Mouse (Mus musculus) MEL (cell line): ENCODE data around the gene Abcg2. TPM values are rescaled to one million over a fixed set of nuclear protein-coding genes. Genes with fewer than 3 reads are reported as not detected.

Experiments
- DNase-seq: peaks from one replicate; pipeline ENCODE4 v3.0.0; 2011; ENCODE audit warnings: low read depth, low spot score
- H3K27ac ChIP-seq: 2 replicates; pipeline ENCODE4 v1.5.1; 2012; ENCODE audit warnings: low read depth, mild to moderate bottlenecking, control low read depth, low read length, moderate library complexity; ENCODE audit not compliant: control insufficient read depth
- H3K27me3 ChIP-seq, 2 experiments: fragments of 150-350 bp in 1 of 2; sonication (generic) in 1 of 2; 2 replicates each; pipeline ENCODE4 v1.6.1; 2012; ENCODE audit warnings: low read length in 2 of 2, mild to moderate bottlenecking in 2 of 2, improper control_type of control experiment in 1 of 2, moderate library complexity in 1 of 2; ENCODE audit not compliant: insufficient read depth in 2 of 2, control insufficient read depth in 1 of 2
- H3K36me3 ChIP-seq, 2 experiments: 2 replicates each; pipeline ENCODE4 v1.6.1; 2012 to 2014; ENCODE audit warnings: low read length in 2 of 2, improper control_type of control experiment in 1 of 2, inconsistent platforms in 1 of 2, mild to moderate bottlenecking in 1 of 2; ENCODE audit not compliant: insufficient read depth in 2 of 2, control insufficient read depth in 1 of 2
- H3K4me1 ChIP-seq, 2 experiments: fragments of 150-350 bp in 1 of 2; sonication (generic) in 1 of 2; 2 replicates each; pipeline ENCODE4 v1.6.1; 2012; ENCODE audit warnings: low read length in 2 of 2, improper control_type of control experiment in 1 of 2, mild to moderate bottlenecking in 1 of 2; ENCODE audit not compliant: insufficient read depth in 2 of 2, control insufficient read depth in 1 of 2
- H3K4me3 ChIP-seq, 2 experiments: fragments of 150-350 bp in 1 of 2; sonication (generic) in 1 of 2; 2 replicates each; pipeline ENCODE4 v1.5.1; 2012; ENCODE audit warnings: low read depth in 2 of 2, low read length in 2 of 2, mild to moderate bottlenecking in 2 of 2, moderate library complexity in 2 of 2, control low read depth in 1 of 2, improper control_type of control experiment in 1 of 2; ENCODE audit not compliant: control insufficient read depth in 1 of 2, insufficient read depth in 1 of 2
- H3K79me2 ChIP-seq: 2 replicates; pipeline ENCODE4 v1.6.1; 2012; ENCODE audit warnings: mild to moderate bottlenecking, low read length, moderate library complexity; ENCODE audit not compliant: control insufficient read depth, poor library complexity, insufficient read depth
- H3K9ac ChIP-seq: 2 replicates; pipeline ENCODE4 v1.6.1; 2012; ENCODE audit warnings: low read depth, mild to moderate bottlenecking, control low read depth, low read length, moderate library complexity; ENCODE audit not compliant: control insufficient read depth, poor library complexity, severe bottlenecking
- H3K9me3 ChIP-seq: fragments of 150-350 bp; sonication (generic); replicated peaks from 2 replicates; pipeline ENCODE4 v1.6.1; 2012; ENCODE audit warnings: mild to moderate bottlenecking, low read length, improper control_type of control experiment, moderate library complexity; ENCODE audit not compliant: insufficient read depth
- BHLHE40 ChIP-seq: IDR thresholded peaks from 2 replicates; pipeline ENCODE4 v1.6.1; 2012; ENCODE audit warnings: low read depth, mild to moderate bottlenecking, inconsistent platforms, low read length, improper control_type of control experiment, borderline replicate concordance
- CHD2 ChIP-seq: IDR thresholded peaks from 2 replicates; pipeline ENCODE4 v1.6.1; 2011; ENCODE audit warnings: low read length, improper control_type of control experiment
- CTCF ChIP-seq, 3 experiments: IDR thresholded peaks in 2 of 3; conservative IDR thresholded peaks in 1 of 3; 2 replicates each; pipeline ENCODE4 v1.5.1; 2011 to 2012; ENCODE audit warnings: low read length in 3 of 3, low read depth in 2 of 3, mild to moderate bottlenecking in 2 of 3, improper control_type of control experiment in 1 of 3, inconsistent platforms in 1 of 3, mixed read lengths in 1 of 3, moderate library complexity in 1 of 3; ENCODE audit not compliant: control insufficient read depth in 1 of 3, insufficient read depth in 1 of 3, poor library complexity in 1 of 3, severe bottlenecking in 1 of 3
- EP300 ChIP-seq, 2 experiments: IDR thresholded peaks; 2 replicates each; pipeline ENCODE4 v1.6.1; 2011; ENCODE audit warnings: improper control_type of control experiment in 2 of 2, low read length in 2 of 2, low read depth in 1 of 2, mild to moderate bottlenecking in 1 of 2
- JUND ChIP-seq: IDR thresholded peaks from 2 replicates; pipeline ENCODE4 v1.6.1; 2011; ENCODE audit warnings: low read depth, mild to moderate bottlenecking, improper control_type of control experiment, low read length
- MAFK ChIP-seq: IDR thresholded peaks from 2 replicates; pipeline ENCODE4 v1.6.1; 2011; ENCODE audit warnings: low read depth, mild to moderate bottlenecking, low read length, improper control_type of control experiment, borderline replicate concordance
- MAX ChIP-seq: IDR thresholded peaks from 2 replicates; pipeline ENCODE4 v1.6.1; 2011; ENCODE audit warnings: low read length, improper control_type of control experiment
- MXI1 ChIP-seq: IDR thresholded peaks from 2 replicates; pipeline ENCODE4 v1.6.1; 2011; ENCODE audit warnings: mild to moderate bottlenecking, low read depth, low read length, improper control_type of control experiment
- MYB ChIP-seq: IDR thresholded peaks from 2 replicates; pipeline ENCODE4 v1.6.1; 2011; ENCODE audit warnings: mild to moderate bottlenecking, low read depth, low read length, improper control_type of control experiment
- NELFE ChIP-seq: IDR thresholded peaks from 2 replicates; pipeline ENCODE4 v1.6.1; 2011; ENCODE audit warnings: low read depth, low read length, improper control_type of control experiment
- NRF1 ChIP-seq: IDR thresholded peaks from 2 replicates; pipeline ENCODE4 v1.6.1; 2014; ENCODE audit warnings: low read depth, mild to moderate bottlenecking, inconsistent platforms, low read length, improper control_type of control experiment, moderate library complexity; ENCODE audit not compliant: poor library complexity, insufficient read depth, severe bottlenecking
- POLR2A ChIP-seq, 2 experiments: IDR thresholded peaks; 2 replicates each; pipeline ENCODE4 v1.6.1; 2011 to 2012; ENCODE audit warnings: low read length in 2 of 2, mild to moderate bottlenecking in 2 of 2, control low read depth in 1 of 2, improper control_type of control experiment in 1 of 2, low read depth in 1 of 2, moderate library complexity in 1 of 2; ENCODE audit not compliant: control insufficient read depth in 1 of 2, insufficient read depth in 1 of 2, poor library complexity in 1 of 2
- POLR2AphosphoS2 ChIP-seq: IDR thresholded peaks from 2 replicates; pipeline ENCODE4 v1.6.1; 2011; ENCODE audit warnings: low read length, improper control_type of control experiment
- RAD21 ChIP-seq: IDR thresholded peaks from 2 replicates; pipeline ENCODE4 v1.6.1; 2011; ENCODE audit warnings: mild to moderate bottlenecking, low read depth, low read length, improper control_type of control experiment
- RCOR1 ChIP-seq: IDR thresholded peaks from 2 replicates; pipeline ENCODE4 v1.6.1; 2012; ENCODE audit warnings: low read depth, mild to moderate bottlenecking, inconsistent platforms, low read length, improper control_type of control experiment
- SMC3 ChIP-seq: IDR thresholded peaks from 2 replicates; pipeline ENCODE4 v1.6.1; 2011; ENCODE audit warnings: low read depth, low read length, improper control_type of control experiment
- TAL1 ChIP-seq: IDR thresholded peaks from 2 replicates; pipeline ENCODE4 v1.6.1; 2012; ENCODE audit warnings: mild to moderate bottlenecking, inconsistent platforms, low read length, moderate library complexity, mixed read lengths
- TBP ChIP-seq: IDR thresholded peaks from 2 replicates; pipeline ENCODE4 v1.8.0; 2011; ENCODE audit warnings: low read depth, low read length, improper control_type of control experiment
- UBTF ChIP-seq: IDR thresholded peaks from 2 replicates; pipeline ENCODE4 v1.6.1; 2012; ENCODE audit warnings: low read depth, mild to moderate bottlenecking, inconsistent platforms, low read length, improper control_type of control experiment, moderate library complexity, borderline replicate concordance; ENCODE audit not compliant: insufficient read depth
- USF1 ChIP-seq: IDR thresholded peaks from 2 replicates; pipeline ENCODE4 v1.6.1; 2014; ENCODE audit warnings: low read depth, mild to moderate bottlenecking, inconsistent platforms, low read length, improper control_type of control experiment, moderate library complexity
- USF2 ChIP-seq, 2 experiments: IDR thresholded peaks; 2 replicates each; pipeline ENCODE4 v1.6.1; 2011 to 2012; ENCODE audit warnings: improper control_type of control experiment in 2 of 2, low read length in 2 of 2, borderline replicate concordance in 1 of 2, inconsistent platforms in 1 of 2, low read depth in 1 of 2, mild to moderate bottlenecking in 1 of 2; ENCODE audit not compliant: insufficient read depth in 1 of 2
- ZMIZ1 ChIP-seq: IDR thresholded peaks from 2 replicates; pipeline ENCODE4 v1.6.1; 2012; ENCODE audit warnings: low read depth, mild to moderate bottlenecking, inconsistent platforms, low read length, improper control_type of control experiment, moderate library complexity
- polyA plus RNA-seq, 2 experiments: library from polyadenylated mRNA; stranded (reverse) in 1 of 2; unstranded in 1 of 2; fragments of >175 nt in 1 of 2; fragments of >200 nt in 1 of 2; gene quantifications; 2 replicates each; pipeline versions ENCODE4 v1.2.1 to v1.2.4; 2012; ENCODE audit warnings: low replicate concordance in 2 of 2, low read depth in 1 of 2; ENCODE audit not compliant: insufficient read length in 2 of 2, insufficient read depth in 1 of 2, missing spikeins in 1 of 2
- total RNA-seq: library from RNA; depleted of rRNA; stranded (reverse); fragments of 300-350 nt; gene quantifications from 2 replicates; pipeline ENCODE4 v1.2.3, GENCODE M21; 2012

Abcg2 gene
- total and polyA plus RNA-seq, 3 experiments, result 14.4 to 20.9 TPM; not detected in 1

DNA sequence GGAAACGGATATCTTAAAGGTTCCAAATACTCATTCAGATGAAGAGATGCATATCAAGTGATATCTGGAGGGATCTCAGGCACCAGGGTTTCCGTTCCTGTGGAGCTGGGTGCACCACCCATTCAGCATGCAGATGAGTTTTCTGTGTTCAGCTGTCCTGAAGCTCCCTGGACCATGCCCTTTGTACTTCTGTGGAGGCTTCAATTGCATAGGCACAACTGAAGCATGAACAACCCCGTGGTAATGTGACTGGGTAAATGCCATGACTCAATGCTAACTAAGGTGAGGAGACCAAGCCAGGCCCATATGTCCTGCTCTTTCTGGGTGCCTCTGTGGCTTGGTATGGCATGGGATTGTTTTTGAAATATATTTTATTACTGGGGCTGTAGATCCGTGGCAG is 49.4 kb downstream of the Abcg2 start:
- TF ChIP-seq RAD21, result no peak
- TF ChIP-seq ZMIZ1, result no peak
- TF ChIP-seq NELFE, result no peak
- no peak for TF ChIP-seq CTCF (IDR thresholded peaks at IDR 0.05 in 2 of 3, conservative IDR thresholded peaks at IDR 0.05 in 1 of 3; ENCODE audit: control insufficient read depth in 1 of 3, insufficient read depth in 1 of 3, low read depth in 2 of 3, low read length in 3 of 3, poor library complexity in 1 of 3, severe bottlenecking in 1 of 3)
- TF ChIP-seq POLR2AphosphoS2, result no peak
- no peak for TF ChIP-seq MXI1
- DNase-seq, result no peak
- no peak overlapping the region for H3K9ac ChIP-seq
- H3K9me3 ChIP-seq, result no peaks in the 10 kb centered on the region
- H3K4me3 ChIP-seq, result no peak overlapping the region
- H3K4me1 ChIP-seq, result no peaks in the 10 kb centered on the region
- no peaks in the 10 kb centered on the region for H3K79me2 ChIP-seq
- H3K36me3 ChIP-seq, result no peaks in the 10 kb centered on the region
- H3K27ac ChIP-seq, result no peak overlapping the region
- H3K27me3 ChIP-seq, result no peaks in the 10 kb centered on the region

GRCm38 (mm10) chr6:58638566-58638965 is 54.2 kb downstream of the Abcg2 start:
- TF ChIP-seq CHD2 (no peak), POLR2AphosphoS2 (no peak), SMC3 (no peak), TAL1 (no peak), ZMIZ1 (no peak), MAFK (no peak), NRF1 (no peak), RAD21 (no peak), JUND (no peak), MYB (no peak), USF1 (no peak)
- H3K79me2 ChIP-seq, result no peaks in the 10 kb centered on the region
- H3K9ac ChIP-seq, result no peak overlapping the region
- peaks cover 0 to 18% of the 10 kb centered on the region in 2 experiments; a peak in 2 of 4 replicates for H3K36me3 ChIP-seq
- H3K4me3 ChIP-seq, result no peak overlapping the region
- no peak overlapping the region for H3K27ac ChIP-seq
- H3K4me1 ChIP-seq, result peaks cover 5 to 10% of the 10 kb centered on the region in 2 experiments; a peak in 3 of 4 replicates
- H3K27me3 ChIP-seq, result no peaks in the 10 kb centered on the region; a peak in 1 of 4 replicates
- no peaks in the 10 kb centered on the region for H3K9me3 ChIP-seq
- DNase-seq, result no peak

DNA sequence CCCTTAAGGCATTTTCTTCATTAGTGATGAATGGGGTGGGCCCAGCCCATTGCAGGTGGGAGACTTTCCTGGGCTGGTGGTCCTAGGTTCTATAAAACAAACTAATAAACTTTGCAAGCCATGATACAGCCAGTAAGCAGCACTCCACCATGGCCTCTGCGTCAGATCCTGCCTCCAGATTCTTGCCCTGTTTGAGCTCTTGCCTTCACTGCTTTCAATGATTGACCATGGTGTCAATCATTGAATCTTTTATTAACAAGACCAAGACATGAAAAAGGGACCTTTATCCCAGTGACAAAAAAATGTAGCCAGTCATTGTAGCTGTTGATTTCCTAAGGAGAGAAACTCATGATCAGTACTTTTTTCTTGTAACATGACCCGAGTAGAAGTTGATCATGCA is 55.1 kb downstream of the Abcg2 start:
- Histone ChIP-seq H3K79me2 (no peaks in the 10 kb centered on the region), H3K36me3 (peaks cover 0 to 18% of the 10 kb centered on the region in 2 experiments; a peak in 2 of 4 replicates), H3K4me3 (no peak overlapping the region), H3K4me1 (peaks cover 5 to 10% of the 10 kb centered on the region in 2 experiments; a peak in 3 of 4 replicates), H3K9ac (no peak overlapping the region), H3K9me3 (no peaks in the 10 kb centered on the region), H3K27me3 (no peaks in the 10 kb centered on the region; a peak in 1 of 4 replicates), H3K27ac (no peak overlapping the region)
- no peak for DNase-seq
- no peak for TF ChIP-seq EP300 (IDR thresholded peaks at IDR 0.05; ENCODE audit: low read depth in 1 of 2, low read length in 2 of 2)
- TF ChIP-seq MXI1, result no peak
- no peak for TF ChIP-seq RAD21
- TF ChIP-seq BHLHE40, result no peak
- no peak for TF ChIP-seq NRF1
- TF ChIP-seq MAX, result no peak
- no peak for TF ChIP-seq UBTF
- no peak for TF ChIP-seq TBP
- TF ChIP-seq POLR2A (IDR thresholded peaks at IDR 0.05; ENCODE audit: control insufficient read depth in 1 of 2, insufficient read depth in 1 of 2, low read depth in 1 of 2, low read length in 2 of 2, poor library complexity in 1 of 2), result no peak
- no peak for TF ChIP-seq RCOR1
- no peak for TF ChIP-seq TAL1
- TF ChIP-seq USF2 (IDR thresholded peaks at IDR 0.05; ENCODE audit: borderline replicate concordance in 1 of 2, insufficient read depth in 1 of 2, low read depth in 1 of 2, low read length in 2 of 2), result no peak
- no peak for TF ChIP-seq CHD2
- TF ChIP-seq MYB, result no peak
